Mouse (Mus musculus) ES-E14 (cell line): ENCODE results near the gene Atp6v0e. TPM values are rescaled to one million over a fixed set of nuclear protein-coding genes. Genes with fewer than 3 reads are reported as not detected.

Experiments used
- DNase-seq: peaks from one replicate; pipeline ENCODE4 v3.0.0-alpha.2; 2013; ENCODE audit warnings: low read depth, low spot score
- H3K27ac ChIP-seq: 2 replicates; pipeline ENCODE4 v1.5.1; 2012; ENCODE audit warnings: low read depth, mild to moderate bottlenecking, low read length, moderate library complexity, mixed read lengths; ENCODE audit not compliant: poor library complexity, insufficient read depth, severe bottlenecking
- H3K36me3 ChIP-seq: 2 replicates; pipeline ENCODE4 v1.6.1; 2012; ENCODE audit warnings: mild to moderate bottlenecking, low read length, moderate library complexity, mixed read lengths; ENCODE audit not compliant: control insufficient read depth, poor library complexity, insufficient read depth, severe bottlenecking
- H3K4me1 ChIP-seq, 2 experiments: fragments of 150-350 bp in 1 of 2; sonication (generic) in 1 of 2; 2 replicates each; pipeline ENCODE4 v1.6.1; 2012; ENCODE audit warnings: low read length in 2 of 2, mild to moderate bottlenecking in 1 of 2, mixed read lengths in 1 of 2; ENCODE audit not compliant: control insufficient read depth in 2 of 2, insufficient read depth in 2 of 2, poor library complexity in 1 of 2
- H3K4me3 ChIP-seq, 2 experiments: fragments of 150-350 bp in 1 of 2; sonication (generic) in 1 of 2; 2 replicates each; pipeline ENCODE4 v1.5.1; 2012; ENCODE audit warnings: low read length in 2 of 2, low read depth in 1 of 2, mild to moderate bottlenecking in 1 of 2, mixed read lengths in 1 of 2; ENCODE audit not compliant: insufficient read depth in 1 of 2, poor library complexity in 1 of 2, severe bottlenecking in 1 of 2
- H3K9ac ChIP-seq: 2 replicates; pipeline ENCODE4 v1.6.1; 2012; ENCODE audit warnings: low read depth, mild to moderate bottlenecking, low read length, mixed read lengths; ENCODE audit not compliant: poor library complexity, insufficient read depth, severe bottlenecking
- H3K9me3 ChIP-seq: fragments of 150-350 bp; sonication (generic); 2 replicates; pipeline ENCODE4 v1.6.1; 2012; ENCODE audit warnings: low read depth, mild to moderate bottlenecking, low read length; ENCODE audit not compliant: control insufficient read depth, insufficient read depth
- CHD2 ChIP-seq: IDR thresholded peaks from 2 replicates; pipeline ENCODE4 v1.6.1; 2014; ENCODE audit warnings: mild to moderate bottlenecking, low read depth, low read length, inconsistent platforms
- HCFC1 ChIP-seq: IDR thresholded peaks from 2 replicates; pipeline ENCODE4 v1.6.1; 2012; ENCODE audit warnings: low read length, inconsistent platforms, borderline replicate concordance; ENCODE audit not compliant: insufficient read depth
- MAFK ChIP-seq: IDR thresholded peaks from 2 replicates; pipeline ENCODE4 v1.6.1; 2014; ENCODE audit warnings: mild to moderate bottlenecking, low read depth, low read length, inconsistent platforms; ENCODE audit not compliant: insufficient read depth
- ZC3H11A ChIP-seq: IDR thresholded peaks from 2 replicates; pipeline ENCODE4 v1.6.1; 2012; ENCODE audit warnings: low read depth, mild to moderate bottlenecking, inconsistent platforms, low read length, borderline replicate concordance
- ZNF384 ChIP-seq: IDR thresholded peaks from 2 replicates; pipeline ENCODE4 v1.6.1; 2012; ENCODE audit warnings: low read depth, low read length, inconsistent platforms
- in situ Hi-C, 2 experiments: fragments of 600-800 bp; cut with MboI; formaldehyde crosslinking; loops; one replicate each; pipeline ENCODE4 v1.15.1; 2025; ENCODE audit warnings: low sequenced_read_pairs in 2 of 2, inconsistent platforms in 1 of 2; ENCODE audit not compliant: unreplicated experiment in 2 of 2
- total RNA-seq: library from RNA; depleted of rRNA; stranded (reverse); fragments of 300-350 nt; gene quantifications from 2 replicates; pipeline ENCODE4 v1.2.3, GENCODE M21; 2012

Atp6v0e gene
- total RNA-seq, 1 experiment, result 252 TPM

- Histone ChIP-seq H3K36me3 (no peaks in the 10 kb centered on the region), H3K4me1 (peaks cover 3 to 4% of the 10 kb centered on the region in 2 experiments; a peak in 1 of 4 replicates), H3K9ac (no peak overlapping the region), H3K4me3 (no peak overlapping the region), H3K27ac (no peak overlapping the region), H3K9me3 (no peaks in the 10 kb centered on the region)
- DNase-seq, result no peak
- TF ChIP-seq HCFC1 (no peak), CHD2 (no peak), ZC3H11A (no peak), MAFK (no peak), ZNF384 (no peak)
- in situ Hi-C loops, result no loop called here
Measured at GRCm38 (mm10) chr17:26708499-26708898, 45.5 kb downstream of the Atp6v0e start.

DNA sequence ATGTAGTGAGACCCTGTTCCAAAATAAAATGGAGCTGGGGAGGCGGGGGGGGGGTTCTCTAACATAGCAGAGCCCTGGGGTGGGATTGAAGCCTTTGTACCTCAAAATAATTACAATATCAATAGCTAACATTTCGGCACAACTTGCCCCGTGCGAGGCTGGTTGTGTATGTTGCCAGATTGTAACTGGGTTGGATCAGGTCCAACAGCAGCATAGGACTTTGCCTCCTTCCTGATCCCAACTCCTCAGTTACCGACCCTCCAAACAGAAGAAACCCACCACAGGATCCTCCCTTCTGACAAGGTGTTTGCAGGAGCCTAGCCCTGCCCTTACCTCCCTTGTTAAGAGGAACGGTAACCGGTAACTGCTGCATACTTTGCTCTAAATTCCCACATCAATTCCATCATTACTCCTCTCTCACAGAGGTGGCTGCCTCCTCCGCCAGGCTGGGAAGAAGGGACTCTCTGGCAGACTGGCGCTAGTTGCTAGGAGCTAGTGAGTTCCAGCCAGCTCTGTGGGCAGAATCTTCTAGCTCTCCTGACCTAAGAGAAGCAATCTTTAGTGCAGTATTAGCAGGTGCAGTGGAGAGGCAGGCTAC, 46.1 kb downstream of the Atp6v0e start:
- H3K9ac ChIP-seq, result no peak overlapping the region
- no peak overlapping the region for H3K4me3 ChIP-seq
- in situ Hi-C loops, result no loop called here
- peaks cover 3 to 4% of the 10 kb centered on the region in 2 experiments; a peak in 1 of 4 replicates for H3K4me1 ChIP-seq
- no peaks in the 10 kb centered on the region for H3K36me3 ChIP-seq
- no peaks in the 10 kb centered on the region for H3K9me3 ChIP-seq
- no peak for TF ChIP-seq MAFK
- TF ChIP-seq HCFC1, result no peak
- no peak for TF ChIP-seq CHD2
- no peak for DNase-seq
- H3K27ac ChIP-seq, result no peak overlapping the region

DNA sequence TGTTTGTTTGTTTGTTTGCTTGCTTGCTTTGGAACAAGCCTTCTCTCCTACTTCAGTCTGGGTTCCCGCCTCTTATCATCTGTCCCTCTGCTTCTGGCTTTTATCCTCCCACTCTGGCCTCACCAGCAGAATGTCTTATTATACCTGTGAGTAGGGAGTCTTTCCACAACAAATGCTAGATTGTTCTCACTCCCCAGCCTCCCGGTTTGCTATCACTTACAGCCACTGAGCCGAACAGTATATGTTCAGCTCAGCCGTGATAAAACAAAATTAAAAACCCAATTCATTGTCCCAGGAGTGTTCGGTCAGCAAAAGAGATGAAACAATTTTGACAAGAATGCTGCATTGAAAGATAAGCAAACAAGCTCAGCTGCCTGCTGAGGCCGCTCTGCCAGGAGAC, 47.0 kb downstream of the Atp6v0e start:
- H3K27ac ChIP-seq, result no peak overlapping the region
- H3K4me3 ChIP-seq, result no peak overlapping the region
- DNase-seq, result no peak
- TF ChIP-seq ZC3H11A (no peak), MAFK (no peak), HCFC1 (no peak), CHD2 (no peak), ZNF384 (no peak)
- H3K36me3 ChIP-seq, result no peaks in the 10 kb centered on the region
- peaks cover 3 to 4% of the 10 kb centered on the region in 2 experiments; a peak in 1 of 4 replicates for H3K4me1 ChIP-seq
- H3K9ac ChIP-seq, result no peak overlapping the region
- in situ Hi-C loops, result no loop called here
- no peaks in the 10 kb centered on the region for H3K9me3 ChIP-seq

GRCm38 (mm10) chr17:26715271-26715758, 52.3 kb downstream of the Atp6v0e start, which contains the start of gene Crebrf:
Crebrf (plus strand) TSS chr17:26715650.
- Histone ChIP-seq H3K9me3 (no peaks in the 10 kb centered on the region), H3K4me3 (peak within 1 kb of the TSS; percentile 95 to 96), H3K36me3 (no peaks in the 10 kb centered on the region), H3K27ac (peak within 1 kb of the TSS; percentile 82; the same call in 1 of the 2 replicates), H3K9ac (peak within 1 kb of the TSS; percentile 83), H3K4me1 (0 out of 4 replicates have a peak, but pooled peaks cover 0 to 1% of the 10 kb centered on the region in 2 experiments)
- DNase-seq, result peak; percentile 95
- TF ChIP-seq CHD2, result no peak
- 0 out of 2 replicates have a peak, but pooled peaks have one; percentile 67 for TF ChIP-seq HCFC1
- in situ Hi-C loops, result no loop called here
